Mouse (Mus musculus): ENCODE measurements at regions not wholly inside any gene's neighbourhood (a gene's known extent, or its start where the extent isn't known, plus 50 kb on each side); places are given as distances from the start of the nearest gene placed in this dataset.

GRCm38 (mm10) chr15:56061326-56061725, 1416.1 kb downstream of the Slc22a22 start:
- no peak for TF ChIP-seq CTCF (IDR thresholded peaks at IDR 0.05; ENCODE audit: low read depth)
- TF ChIP-seq EP300 (IDR thresholded peaks at IDR 0.05; ENCODE audit: low read depth): no peak
